ENCODE assay signal across 11 mouse cellular contexts in genomic region chr8:13162098-13162497, GRCm38 (mm10). TPM values are rescaled to one million over a fixed set of nuclear protein-coding genes. Genes with fewer than 3 reads are reported as not detected.
DNase-seq lines count a peak whose midpoint lies in the region; ATAC-seq and TF ChIP-seq lines count a peak whose summit lies in the region.
"Had no signal": no experiment of that assay in that cellular context is flagged by ENCODE, and none has a peak within 500 bp of the region (broad histone marks: within the 10 kb centered on the region; RNA-seq: fewer than 3 reads in every experiment).

No protein-coding gene starts in this region.

- no peak for TF ChIP-seq EP300 in heart, adult 2 months (IDR thresholded peaks at IDR 0.05; ENCODE audit: insufficient read depth, low read depth, low read length)

- no peak overlapping the region for H3K4me3 ChIP-seq in heart, adult 2 months

- intact Hi-C loops in heart, adult 2 months (cut with DNase I): loop anchor here (5.0 kb wide), 1 partner anchor 405 kb away; the partner anchor contains the start of gene Atp11a
- intact Hi-C loops in heart, postnatal 25 days (cut with DNase I): no loop called here

- H3K36me3 ChIP-seq in heart, adult 2 months (ENCODE audit: control insufficient read depth, insufficient read depth, low read length): peaks cover 9% of the 10 kb centered on the region

- peaks cover 15% of the 10 kb centered on the region for H3K4me1 ChIP-seq in heart, adult 2 months (ENCODE audit: control insufficient read depth, insufficient read depth, low read length)

- H3K27me3 ChIP-seq in heart, adult 2 months (ENCODE audit: control insufficient read depth, insufficient read depth, low read length): no peaks in the 10 kb centered on the region

- H3K9ac ChIP-seq in heart, adult 2 months (ENCODE audit: low read depth, low read length): peak overlapping the region; percentile 33; the same call in 1 of the 2 replicates

- no peak for TF ChIP-seq POLR2A in heart, adult 2 months (IDR thresholded peaks at IDR 0.05; ENCODE audit: insufficient read depth, low read depth, low read length)

- no peak for TF ChIP-seq CTCF in heart, adult 2 months (IDR thresholded peaks at IDR 0.05)

- peak in 1 of 2 experiments; percentile 49 for DNase-seq in heart, adult 2 months
- no peak for DNase-seq in heart, postnatal 25 days (ENCODE audit: low spot score)
- DNase-seq in lung, adult 18-20 months: peak; percentile 42 to 67
- DNase-seq in lung, postnatal 10 days: no peak
- peak; percentile 19 for DNase-seq in induced T-regulatory cell, adult 2 months (ENCODE audit: low read depth)
- DNase-seq in frontal cortex, postnatal 25 days (ENCODE audit: low spot score in 2 of 2): no peak
- no peak for DNase-seq in c-Kit-positive CD71-positive TER-119-positive erythroid progenitor cells, embryonic 14.5 days (ENCODE audit: low spot score)
- DNase-seq: cerebellum, adult 9-10 months; heart, postnatal 14 days; right cerebral cortex, postnatal 4 days had no signal

- peaks cover 8% of the 10 kb centered on the region for H3K79me2 ChIP-seq in heart, adult 2 months (replicated peaks; ENCODE audit: control insufficient read depth, insufficient read depth, low read length)

- ATAC-seq in monocyte, adult 5-6 weeks (replicated peaks; ENCODE audit: insufficient number of reproducible peaks, low FRiP score, low TSS enrichment, poor library complexity, severe bottlenecking): peak; percentile 37

- WGBS in heart, adult 2 months: 61% methylated on average over 6 of the region's 6 CpGs

- H3K27ac ChIP-seq in heart, adult 2 months: peak overlapping the region; percentile 59

RNA-seq across cellular contexts. Expression of gene Lamp1, which starts 3.1 kb away (rescaled TPM):
- 100 to 1,000 TPM; 406 to 437 TPM for total RNA-seq in heart, adult 2 months (2021)
- polyA plus RNA-seq in heart, adult 2 months (2012; rRNA removed): 462 and 645 TPM in 2 replicates
- total RNA-seq in heart, postnatal 25 days (2021): 100 to 1,000 TPM; 374 to 387 TPM
- 344 to 634 TPM (median 510 TPM) in 3 replicates for total RNA-seq in monocyte, adult 5-6 weeks (2017)

RNA-seq across cellular contexts. Expression of gene Grtp1, which starts 38.3 kb away (rescaled TPM):
- 1 to 10 TPM; 3.9 to 5.1 TPM for total RNA-seq in heart, adult 2 months (2021)
- 3.8 and 5.6 TPM in 2 replicates for polyA plus RNA-seq in heart, adult 2 months (2012; rRNA removed)
- total RNA-seq in heart, postnatal 25 days (2021): 1 to 10 TPM; 4.1 to 5.2 TPM
- total RNA-seq in monocyte, adult 5-6 weeks (2017): 0.57 to 0.85 TPM in 2 of 3 replicates, not detected in the other

RNA-seq across cellular contexts. Expression of gene Cul4a, which starts 56.7 kb away (rescaled TPM):
- 10 to 100 TPM; 68.5 to 76.0 TPM for total RNA-seq in heart, adult 2 months (2021)
- 35.0 and 71.0 TPM in 2 replicates for polyA plus RNA-seq in heart, adult 2 months (2012; rRNA removed)
- total RNA-seq in heart, postnatal 25 days (2021): 10 to 100 TPM; 75.1 to 76.1 TPM
- 46.1 to 54.5 TPM (median 48.9 TPM) in 3 replicates for total RNA-seq in monocyte, adult 5-6 weeks (2017)

RNA-seq across cellular contexts. Expression of gene Pcid2, which starts 56.8 kb away (rescaled TPM):
- 10 to 100 TPM in 1 of 2 experiments, 1 to 10 TPM in 1; 8.2 to 10.3 TPM for total RNA-seq in heart, adult 2 months (2021)
- 12.9 and 14.4 TPM in 2 replicates for polyA plus RNA-seq in heart, adult 2 months (2012; rRNA removed)
- total RNA-seq in heart, postnatal 25 days (2021): 10 to 100 TPM in 1 of 2 experiments, 1 to 10 TPM in 1; 8.8 to 10.3 TPM
- total RNA-seq in monocyte, adult 5-6 weeks (2017): 20.6 to 37.0 TPM (median 28.1 TPM) in 3 replicates

Comparison
In these comparisons a context has a peak if more than half of its experiments do, and no peak if none do; other contexts are left out.
1. DNase-seq: peak in lung, adult 18-20 months (2 of 2) and induced T-regulatory cell, adult 2 months (single experiment); none in heart, postnatal 25 days (single experiment), lung, postnatal 10 days (single experiment), frontal cortex, postnatal 25 days (0 of 2) and c-Kit-positive CD71-positive TER-119-positive erythroid progenitor cells, embryonic 14.5 days (single experiment).